Mouse (Mus musculus) adrenal gland, adult 10 weeks (tissue): ENCODE results near the gene Gm21719. TPM values are rescaled to one million over a fixed set of nuclear protein-coding genes. Genes with fewer than 3 reads are reported as not detected.

Source experiments
- polyA plus RNA-seq: library from polyadenylated mRNA; stranded (reverse); fragments of 350-450 nt; fragmentation: Illumina TruSeq; extraction: RNeasy Lipid Tissue Mini Kit (QIAGEN cat#74804); gene quantifications from one replicate; pipeline ENCODE4 v1.2.3, GENCODE M21; 2014; ENCODE audit warnings: low read depth, low replicate concordance

Gene Gm21719
- polyA plus RNA-seq, result not detected

GRCm38 (mm10) chrY:6682772-6683171, at the start of gene Gm21719:
Gm21719 (minus strand) TSS chrY:6682872.

Other genes starting within 250 kb of the Gm21719 start
- not detected for gene Gm28919, start 99.3 kb downstream of the Gm21719 start, polyA plus RNA-seq
- gene Gm20830, start 235.4 kb upstream of the Gm21719 start, polyA plus RNA-seq, result not detected